Mouse (Mus musculus): ENCODE results near the gene Ppp4r2. TPM values are rescaled to one million over a fixed set of nuclear protein-coding genes. Genes with fewer than 3 reads are reported as not detected.
"Not testable (repeated sequence)": the region's sequence is repeated elsewhere in the genome, so short reads cannot be mapped to it uniquely, and the experiment has no call there.

Ppp4r2 gene
- total and polyA plus RNA-seq, 3 experiments, result 9.7 to 46.7 (median 46.0) TPM

- H3K36me3 ChIP-seq (ENCODE audit: control insufficient read depth, insufficient read depth, low read length), result peaks cover 25% of the 10 kb centered on the region
- WGBS, result 84% methylated on average over 9 of the region's 9 CpGs
- H3K4me3 ChIP-seq, result no peak overlapping the region
- H3K9ac ChIP-seq (ENCODE audit: low read depth, low read length), result no peak overlapping the region
- H3K27ac ChIP-seq, result no peak overlapping the region
- intact Hi-C loops (cut with DNase I), result no loop called here
- peak in 1 of 2 experiments; percentile 12 for DNase-seq
- H3K4me1 ChIP-seq (ENCODE audit: control insufficient read depth, insufficient read depth, low read length), result peaks cover 11% of the 10 kb centered on the region
- peaks cover 1% of the 10 kb centered on the region for H3K79me2 ChIP-seq (replicated peaks; ENCODE audit: control insufficient read depth, insufficient read depth, low read length)
- TF ChIP-seq CTCF (IDR thresholded peaks at IDR 0.05), result no peak
- no peak for TF ChIP-seq EP300 (IDR thresholded peaks at IDR 0.05; ENCODE audit: insufficient read depth, low read depth, low read length)
- TF ChIP-seq POLR2A (IDR thresholded peaks at IDR 0.05; ENCODE audit: insufficient read depth, low read depth, low read length), result no peak
- H3K27me3 ChIP-seq (ENCODE audit: control insufficient read depth, insufficient read depth, low read length), result no peaks in the 10 kb centered on the region
These were observed 17.3 kb downstream of the Ppp4r2 start for GRCm38 (mm10) chr6:100850671-100851081.

- peaks cover 24% of the 10 kb centered on the region for H3K36me3 ChIP-seq (ENCODE audit: control insufficient read depth, insufficient read depth, low read length)
- TF ChIP-seq EP300 (IDR thresholded peaks at IDR 0.05; ENCODE audit: insufficient read depth, low read depth, low read length) (no peak), POLR2A (IDR thresholded peaks at IDR 0.05; ENCODE audit: insufficient read depth, low read depth, low read length) (no peak), CTCF (IDR thresholded peaks at IDR 0.05) (no peak)
- H3K9ac ChIP-seq (ENCODE audit: low read depth, low read length), result no peak overlapping the region
- H3K4me1 ChIP-seq (ENCODE audit: control insufficient read depth, insufficient read depth, low read length), result peaks cover 11% of the 10 kb centered on the region
- no peaks in the 10 kb centered on the region for H3K27me3 ChIP-seq (ENCODE audit: control insufficient read depth, insufficient read depth, low read length)
- WGBS, result 60% methylated on average over 5 of the region's 5 CpGs
- no peak overlapping the region for H3K27ac ChIP-seq
- H3K4me3 ChIP-seq, result no peak overlapping the region
- no peak for DNase-seq
- H3K79me2 ChIP-seq (replicated peaks; ENCODE audit: control insufficient read depth, insufficient read depth, low read length), result peaks cover 1% of the 10 kb centered on the region
- intact Hi-C loops (cut with DNase I), result no loop called here
These were observed 17.7 kb downstream of the Ppp4r2 start for GRCm38 (mm10) chr6:100851083-100851482.

DNA sequence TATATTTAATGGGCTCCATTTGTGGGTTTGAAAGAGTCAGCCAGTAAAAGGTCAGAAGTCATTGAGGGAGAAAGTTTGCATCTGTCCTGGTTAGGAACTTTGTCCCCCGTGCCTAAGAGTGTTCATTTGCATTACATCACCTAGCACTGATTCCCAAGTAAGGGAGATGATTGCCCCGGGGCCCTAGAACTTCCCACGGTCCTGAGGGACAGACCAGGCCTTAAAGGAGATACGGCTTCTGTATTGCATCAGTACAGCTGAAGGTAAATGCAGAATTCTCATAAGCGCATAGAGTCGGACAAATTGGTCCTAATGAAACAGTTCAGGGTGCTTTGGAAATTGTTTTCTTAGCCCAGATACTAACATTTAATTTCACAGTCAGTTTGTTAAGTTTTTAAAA lies 31.9 kb downstream of the Ppp4r2 start:
- H3K27ac ChIP-seq, result no peak overlapping the region
- intact Hi-C loops (cut with DNase I), result no loop called here
- H3K4me1 ChIP-seq (ENCODE audit: control insufficient read depth, insufficient read depth, low read length), result no peaks in the 10 kb centered on the region; the same call in 1 of the 2 replicates
- H3K4me3 ChIP-seq, result no peak overlapping the region
- TF ChIP-seq CTCF (IDR thresholded peaks at IDR 0.05) (no peak), POLR2A (IDR thresholded peaks at IDR 0.05; ENCODE audit: insufficient read depth, low read depth, low read length) (no peak), EP300 (IDR thresholded peaks at IDR 0.05; ENCODE audit: insufficient read depth, low read depth, low read length) (no peak)
- H3K79me2 ChIP-seq (replicated peaks; ENCODE audit: control insufficient read depth, insufficient read depth, low read length), result no peaks in the 10 kb centered on the region
- WGBS, result 81% methylated on average over 6 of the region's 6 CpGs
- H3K9ac ChIP-seq (ENCODE audit: low read depth, low read length), result no peak overlapping the region
- DNase-seq, result no peak
- peaks cover 3% of the 10 kb centered on the region for H3K36me3 ChIP-seq (ENCODE audit: control insufficient read depth, insufficient read depth, low read length)
- H3K27me3 ChIP-seq (ENCODE audit: control insufficient read depth, insufficient read depth, low read length), result no peaks in the 10 kb centered on the region

GRCm38 (mm10) chr6:100865788-100866187 lies 32.4 kb downstream of the Ppp4r2 start:
- H3K27ac ChIP-seq; H3K9ac ChIP-seq (ENCODE audit: low read depth, low read length); DNase-seq; H3K4me1 ChIP-seq (ENCODE audit: control insufficient read depth, insufficient read depth, low read length); H3K4me3 ChIP-seq; intact Hi-C loops (cut with DNase I); H3K27me3 ChIP-seq (ENCODE audit: control insufficient read depth, insufficient read depth, low read length); H3K79me2 ChIP-seq (replicated peaks; ENCODE audit: control insufficient read depth, insufficient read depth, low read length); H3K36me3 ChIP-seq (ENCODE audit: control insufficient read depth, insufficient read depth, low read length): not testable (repeated sequence)
- WGBS, result 44% methylated on average over 4 of the region's 5 CpGs

DNA sequence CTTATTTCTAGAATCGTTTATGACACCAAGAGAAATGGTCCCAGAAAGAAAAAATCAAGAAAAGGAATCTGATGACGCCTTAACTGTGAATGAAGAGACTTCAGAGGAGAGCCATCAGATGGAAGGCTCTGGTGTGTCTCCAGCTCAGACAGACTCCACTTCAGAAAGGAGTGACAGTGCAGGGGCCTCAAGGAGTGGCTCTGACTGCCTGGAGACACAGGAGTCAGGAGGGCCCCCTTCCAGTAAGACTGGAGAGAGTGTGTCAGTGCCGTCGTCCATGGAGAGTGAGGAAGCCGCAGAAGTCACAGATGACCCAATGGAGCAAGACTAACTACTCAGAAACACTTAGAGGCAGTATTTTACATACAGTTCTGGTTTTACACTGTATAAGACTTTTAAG lies 32.8 kb downstream of the Ppp4r2 start:
- H3K4me1 ChIP-seq (ENCODE audit: control insufficient read depth, insufficient read depth, low read length); DNase-seq; H3K27ac ChIP-seq; H3K36me3 ChIP-seq (ENCODE audit: control insufficient read depth, insufficient read depth, low read length); intact Hi-C loops (cut with DNase I); H3K79me2 ChIP-seq (replicated peaks; ENCODE audit: control insufficient read depth, insufficient read depth, low read length); H3K4me3 ChIP-seq; H3K9ac ChIP-seq (ENCODE audit: low read depth, low read length); H3K27me3 ChIP-seq (ENCODE audit: control insufficient read depth, insufficient read depth, low read length): not testable (repeated sequence)
- 83% methylated on average over 5 of the region's 5 CpGs for WGBS

GRCm38 (mm10) chr6:100868863-100869262 lies 35.4 kb downstream of the Ppp4r2 start:
- TF ChIP-seq CTCF (IDR thresholded peaks at IDR 0.05) (no peak), POLR2A (IDR thresholded peaks at IDR 0.05; ENCODE audit: insufficient read depth, low read depth, low read length) (no peak), EP300 (IDR thresholded peaks at IDR 0.05; ENCODE audit: insufficient read depth, low read depth, low read length) (no peak)
- no peak overlapping the region for H3K9ac ChIP-seq (ENCODE audit: low read depth, low read length)
- no peak for DNase-seq
- 49% methylated on average over 5 of the region's 5 CpGs for WGBS
- no peaks in the 10 kb centered on the region for H3K36me3 ChIP-seq (ENCODE audit: control insufficient read depth, insufficient read depth, low read length)
- no peak overlapping the region for H3K4me3 ChIP-seq
- H3K27ac ChIP-seq, result no peak overlapping the region
- intact Hi-C loops (cut with DNase I), result no loop called here
- no peaks in the 10 kb centered on the region for H3K27me3 ChIP-seq (ENCODE audit: control insufficient read depth, insufficient read depth, low read length)
- no peaks in the 10 kb centered on the region; the same call in 1 of the 2 replicates for H3K4me1 ChIP-seq (ENCODE audit: control insufficient read depth, insufficient read depth, low read length)
- no peaks in the 10 kb centered on the region for H3K79me2 ChIP-seq (replicated peaks; ENCODE audit: control insufficient read depth, insufficient read depth, low read length)
